8 mouse cellular contexts compared by ENCODE assay signal in genomic region chr7:126929046-126929445, GRCm38 (mm10). TPM values are rescaled to one million over a fixed set of nuclear protein-coding genes. Genes with fewer than 3 reads are reported as not detected.
DNase-seq lines count a peak whose midpoint lies in the region; ATAC-seq and TF ChIP-seq lines count a peak whose summit lies in the region.

No protein-coding gene starts in this region.

- no peak; the same call in 1 of the 2 replicates for ATAC-seq in heart, embryonic 13.5 days (ENCODE audit: extremely low read depth, insufficient number of reproducible peaks, low FRiP score, low TSS enrichment)
- peak; percentile 51 for ATAC-seq in Patski
- peak; percentile 77; the same call in 1 of the 2 replicates for ATAC-seq in forebrain, embryonic 12.5 days (ENCODE audit: low FRiP score)
- peak; percentile 61 for ATAC-seq in liver, embryonic 11.5 days (replicated peaks; ENCODE audit: low FRiP score)

- no peak for DNase-seq in heart, adult 8-10 months (ENCODE audit: low spot score)
- no peak for DNase-seq in Patski (ENCODE audit: low read depth, low spot score)
- no peak for DNase-seq in liver, embryonic 11.5 days (ENCODE audit: low spot score)
- no peak for DNase-seq in thymus, postnatal 0 days (ENCODE audit: low spot score)
- no peak for DNase-seq in gastrocnemius, postnatal 14 days

- under 1% methylated on average over 27 of the region's 27 CpGs for WGBS in heart, embryonic 13.5 days
- WGBS in forebrain, embryonic 12.5 days = under 1% methylated on average over 27 of the region's 27 CpGs
- under 1% methylated on average over 27 of the region's 27 CpGs for WGBS in liver, embryonic 11.5 days
- WGBS in small intestine, adult 2 months = under 1% methylated on average over 27 of the region's 27 CpGs

- POLR2A ChIA-PET in Patski (lab: Charles Lee) = no interaction called here

- H3K4me3 ChIP-seq in heart, embryonic 13.5 days = peak overlapping the region; percentile 76
- H3K4me3 ChIP-seq in forebrain, embryonic 12.5 days (replicated peaks) = peak overlapping the region; percentile 88
- H3K4me3 ChIP-seq in liver, embryonic 11.5 days (ENCODE audit: low read depth, low read length) = peak overlapping the region; percentile 82
- peak overlapping the region; percentile 83 for H3K4me3 ChIP-seq in small intestine, adult 2 months (ENCODE audit: low read depth, low read length)

- H3K9me3 ChIP-seq in heart, embryonic 13.5 days = no peaks in the 10 kb centered on the region
- H3K9me3 ChIP-seq in forebrain, embryonic 12.5 days = no peaks in the 10 kb centered on the region
- no peaks in the 10 kb centered on the region for H3K9me3 ChIP-seq in liver, embryonic 11.5 days (ENCODE audit: control insufficient read depth, low read length)

- intact Hi-C loops in gastrocnemius, postnatal 14 days (cut with DNase I; ENCODE audit: low total_unique reads) = no loop called here

- no peak for TF ChIP-seq POLR2A in small intestine, adult 2 months (IDR thresholded peaks at IDR 0.05; ENCODE audit: low read depth, low read length)

- peak overlapping the region; percentile 90 for H3K9ac ChIP-seq in heart, embryonic 13.5 days
- peak overlapping the region; percentile 91 for H3K9ac ChIP-seq in forebrain, embryonic 12.5 days
- peak overlapping the region; percentile 92 for H3K9ac ChIP-seq in liver, embryonic 11.5 days (ENCODE audit: low read depth, low read length)

- no peaks in the 10 kb centered on the region for H3K27me3 ChIP-seq in heart, embryonic 13.5 days (replicated peaks)
- no peaks in the 10 kb centered on the region for H3K27me3 ChIP-seq in Patski
- H3K27me3 ChIP-seq in forebrain, embryonic 12.5 days = no peaks in the 10 kb centered on the region
- H3K27me3 ChIP-seq in liver, embryonic 11.5 days (replicated peaks; ENCODE audit: control insufficient read depth, insufficient read depth, low read length) = no peaks in the 10 kb centered on the region
- H3K27me3 ChIP-seq in small intestine, adult 2 months (ENCODE audit: control insufficient read depth, insufficient read depth, low read length) = no peaks in the 10 kb centered on the region

- H3K36me3 ChIP-seq in heart, embryonic 13.5 days = peaks cover 19% of the 10 kb centered on the region
- peaks cover 27% of the 10 kb centered on the region for H3K36me3 ChIP-seq in forebrain, embryonic 12.5 days (replicated peaks)
- peaks cover 7% of the 10 kb centered on the region; the same call in 1 of the 2 replicates for H3K36me3 ChIP-seq in liver, embryonic 11.5 days (ENCODE audit: control insufficient read depth, insufficient read depth, low read length)
- peaks cover 12% of the 10 kb centered on the region for H3K36me3 ChIP-seq in small intestine, adult 2 months (ENCODE audit: control insufficient read depth, insufficient read depth, low read length)

- CTCF ChIA-PET in Patski (lab: Charles Lee) = interaction anchor here (0.9 kb wide), 1 partner anchor 10 kb away, joined by 3 read pairs; no protein-coding TSS in a partner anchor

- in situ Hi-C loops in Patski (cut with MboI; ENCODE audit: low pct_unique_long_range_greater_than_20kb) = no loop called here

- peak overlapping the region; percentile 85 for H3K4me2 ChIP-seq in heart, embryonic 13.5 days
- H3K4me2 ChIP-seq in forebrain, embryonic 12.5 days = peak overlapping the region; percentile 89
- peak overlapping the region; percentile 94 for H3K4me2 ChIP-seq in liver, embryonic 11.5 days

- H3K4me1 ChIP-seq in heart, embryonic 13.5 days = peaks cover 12% of the 10 kb centered on the region
- peaks cover 20% of the 10 kb centered on the region for H3K4me1 ChIP-seq in forebrain, embryonic 12.5 days
- peaks cover 22% of the 10 kb centered on the region for H3K4me1 ChIP-seq in liver, embryonic 11.5 days (replicated peaks; ENCODE audit: control insufficient read depth, insufficient read depth, low read length)
- peaks cover 3% of the 10 kb centered on the region; the same call in 1 of the 2 replicates for H3K4me1 ChIP-seq in small intestine, adult 2 months (ENCODE audit: control insufficient read depth, insufficient read depth, insufficient read length, low read length)

- peak overlapping the region; percentile 67 for H3K27ac ChIP-seq in heart, embryonic 13.5 days (replicated peaks)
- H3K27ac ChIP-seq in forebrain, embryonic 12.5 days = peak overlapping the region; percentile 83
- peak overlapping the region; percentile 66; the same call in 1 of the 2 replicates for H3K27ac ChIP-seq in liver, embryonic 11.5 days (ENCODE audit: low read depth, low read length)
- no peak overlapping the region for H3K27ac ChIP-seq in small intestine, adult 2 months (ENCODE audit: insufficient read depth, low read depth, low read length)

- TF ChIP-seq CTCF in Patski (IDR thresholded peaks at IDR 0.05) = no peak
- no peak for TF ChIP-seq CTCF in small intestine, adult 2 months (IDR thresholded peaks at IDR 0.05; ENCODE audit: extremely low read depth, insufficient read length, insufficient replicate concordance, low read depth, low read length)

RNA-seq across cellular contexts. Expression of gene Kctd13, which starts 0.4 kb away (rescaled TPM):
- 13.1 and 14.0 TPM in 2 replicates for polyA plus RNA-seq in heart, embryonic 13.5 days (2015; fragmentation: Nextera tagmentation; extraction: Ambion mirVana)
- 1 to 10 TPM; 6.6 to 9.3 (median 7.3) TPM for total RNA-seq in heart, adult 8-10 months (2022)
- polyA plus RNA-seq in Patski (2021) = 14.0 TPM
- 45.3 and 46.4 TPM in 2 replicates for polyA plus RNA-seq in forebrain, embryonic 12.5 days (2016; fragmentation: Nextera tagmentation; extraction: Ambion mirVana)
- 15.7 and 16.5 TPM in 2 replicates for polyA plus RNA-seq in liver, embryonic 11.5 days (2014; fragmentation: Nextera tagmentation; extraction: Ambion mirVana)
- polyA plus RNA-seq in small intestine, adult 2 months (2012; rRNA removed) = 9.1 and 18.8 TPM in 2 replicates
- 15.8 and 18.0 TPM in 2 replicates for polyA plus RNA-seq in thymus, postnatal 0 days (2015; fragmentation: Nextera tagmentation; extraction: Ambion mirVana)
- 1 to 10 TPM; 2.5 to 3.2 TPM for total RNA-seq in gastrocnemius, postnatal 14 days (2021)

RNA-seq across cellular contexts. Expression of gene Tmem219, which starts 6.3 kb away (rescaled TPM):
- 20.4 and 21.5 TPM in 2 replicates for polyA plus RNA-seq in heart, embryonic 13.5 days (2015; fragmentation: Nextera tagmentation; extraction: Ambion mirVana)
- 10 to 100 TPM; 10.3 to 13.1 (median 12.6) TPM for total RNA-seq in heart, adult 8-10 months (2022)
- polyA plus RNA-seq in Patski (2021) = 48.0 TPM
- 23.0 and 25.3 TPM in 2 replicates for polyA plus RNA-seq in forebrain, embryonic 12.5 days (2016; fragmentation: Nextera tagmentation; extraction: Ambion mirVana)
- 23.2 and 23.9 TPM in 2 replicates for polyA plus RNA-seq in liver, embryonic 11.5 days (2014; fragmentation: Nextera tagmentation; extraction: Ambion mirVana)
- polyA plus RNA-seq in small intestine, adult 2 months (2012; rRNA removed) = 51.5 and 143 TPM in 2 replicates
- polyA plus RNA-seq in thymus, postnatal 0 days (2015; fragmentation: Nextera tagmentation; extraction: Ambion mirVana) = 37.4 and 38.9 TPM in 2 replicates
- 10 to 100 TPM; 11.9 to 13.1 TPM for total RNA-seq in gastrocnemius, postnatal 14 days (2021)

RNA-seq across cellular contexts. Expression of gene Asphd1, which starts 20.3 kb away (rescaled TPM):
- polyA plus RNA-seq in heart, embryonic 13.5 days (2015; fragmentation: Nextera tagmentation; extraction: Ambion mirVana) = 0.20 TPM in 2 replicates
- total RNA-seq in heart, adult 8-10 months (2022) = under 1 TPM in 1 of 4 experiments, not detected in 3; 0.19 TPM
- polyA plus RNA-seq in Patski (2021) = not detected
- 1.5 TPM in 2 replicates for polyA plus RNA-seq in forebrain, embryonic 12.5 days (2016; fragmentation: Nextera tagmentation; extraction: Ambion mirVana)
- polyA plus RNA-seq in liver, embryonic 11.5 days (2014; fragmentation: Nextera tagmentation; extraction: Ambion mirVana) = not detected in 2 replicates
- 0.18 and 0.19 TPM in 2 replicates for polyA plus RNA-seq in small intestine, adult 2 months (2012; rRNA removed)
- not detected in 2 replicates for polyA plus RNA-seq in thymus, postnatal 0 days (2015; fragmentation: Nextera tagmentation; extraction: Ambion mirVana)
- not detected for total RNA-seq in gastrocnemius, postnatal 14 days (2021)

RNA-seq across cellular contexts. Expression of gene Sez6l2, which starts 21.3 kb away (rescaled TPM):
- 0.19 and 0.73 TPM in 2 replicates for polyA plus RNA-seq in heart, embryonic 13.5 days (2015; fragmentation: Nextera tagmentation; extraction: Ambion mirVana)
- 1 to 10 TPM; 2.6 to 7.2 (median 6.4) TPM for total RNA-seq in heart, adult 8-10 months (2022)
- polyA plus RNA-seq in Patski (2021) = 0.08 TPM
- 8.6 and 10.5 TPM in 2 replicates for polyA plus RNA-seq in forebrain, embryonic 12.5 days (2016; fragmentation: Nextera tagmentation; extraction: Ambion mirVana)
- polyA plus RNA-seq in liver, embryonic 11.5 days (2014; fragmentation: Nextera tagmentation; extraction: Ambion mirVana) = 0.27 TPM in 2 replicates
- polyA plus RNA-seq in small intestine, adult 2 months (2012; rRNA removed) = 1.3 and 2.6 TPM in 2 replicates
- 0.50 and 0.78 TPM in 2 replicates for polyA plus RNA-seq in thymus, postnatal 0 days (2015; fragmentation: Nextera tagmentation; extraction: Ambion mirVana)
- total RNA-seq in gastrocnemius, postnatal 14 days (2021) = 1 to 10 TPM; 7.3 to 7.5 TPM

RNA-seq across cellular contexts. Expression of gene Taok2, which starts 44.5 kb away (rescaled TPM):
- 31.8 and 32.1 TPM in 2 replicates for polyA plus RNA-seq in heart, embryonic 13.5 days (2015; fragmentation: Nextera tagmentation; extraction: Ambion mirVana)
- 10 to 100 TPM; 35.8 to 40.4 (median 38.5) TPM for total RNA-seq in heart, adult 8-10 months (2022)
- polyA plus RNA-seq in Patski (2021) = 66.0 TPM
- 60.9 and 65.4 TPM in 2 replicates for polyA plus RNA-seq in forebrain, embryonic 12.5 days (2016; fragmentation: Nextera tagmentation; extraction: Ambion mirVana)
- 23.0 and 24.0 TPM in 2 replicates for polyA plus RNA-seq in liver, embryonic 11.5 days (2014; fragmentation: Nextera tagmentation; extraction: Ambion mirVana)
- 42.3 and 77.4 TPM in 2 replicates for polyA plus RNA-seq in small intestine, adult 2 months (2012; rRNA removed)
- 21.2 and 26.6 TPM in 2 replicates for polyA plus RNA-seq in thymus, postnatal 0 days (2015; fragmentation: Nextera tagmentation; extraction: Ambion mirVana)
- 10 to 100 TPM; 33.1 to 33.5 TPM for total RNA-seq in gastrocnemius, postnatal 14 days (2021)
